Mouse (Mus musculus) embryonic facial prominence, embryonic 15.5 days (tissue): Measurements from ENCODE around the gene Nav3. TPM values are rescaled to one million over a fixed set of nuclear protein-coding genes. Genes with fewer than 3 reads are reported as not detected.

Source experiments
- ATAC-seq: fragments of 200-750 bp; cut with Nextera tagmentation; 2 replicates; pipeline ENCODE4 v1.8.0; 2017; ENCODE audit warnings: low read depth, moderate TSS enrichment; ENCODE audit not compliant: insufficient number of reproducible peaks, low FRiP score, low TSS enrichment
- H3K27ac ChIP-seq: fragments of 300-500 bp; sonication (generic); replicated peaks from 2 replicates; pipeline ENCODE4 v1.5.1; 2015; ENCODE audit warnings: mild to moderate bottlenecking, inconsistent platforms
- H3K27me3 ChIP-seq: fragments of 300-500 bp; sonication (generic); 2 replicates; pipeline ENCODE4 v1.6.1; 2015; ENCODE audit warnings: inconsistent platforms
- H3K36me3 ChIP-seq: fragments of 300-500 bp; sonication (generic); 2 replicates; pipeline ENCODE4 v1.6.1; 2015; ENCODE audit warnings: mild to moderate bottlenecking, inconsistent platforms
- H3K4me1 ChIP-seq: fragments of 300-500 bp; sonication (generic); 2 replicates; pipeline ENCODE4 v1.6.1; 2015; ENCODE audit warnings: inconsistent platforms
- H3K4me2 ChIP-seq: fragments of 300-500 bp; sonication (generic); replicated peaks from 2 replicates; pipeline ENCODE4 v1.6.1; 2015; ENCODE audit warnings: mild to moderate bottlenecking, inconsistent platforms
- H3K4me3 ChIP-seq: fragments of 300-500 bp; sonication (generic); replicated peaks from 2 replicates; pipeline ENCODE4 v1.5.1; 2015; ENCODE audit warnings: mild to moderate bottlenecking, inconsistent platforms
- H3K9ac ChIP-seq: fragments of 300-500 bp; sonication (generic); 2 replicates; pipeline ENCODE4 v1.6.1; 2015; ENCODE audit warnings: inconsistent platforms
- H3K9me3 ChIP-seq: fragments of 300-500 bp; sonication (generic); replicated peaks from 2 replicates; pipeline ENCODE4 v1.6.1; 2016; ENCODE audit warnings: inconsistent platforms
- WGBS: fragments of 180-500 bp; shearing (Covaris S2); methylation state at CpG from one replicate; pipeline ENCODE4 v1.1.7; 2015; 5-methylcytosine and 5-hydroxymethylcytosine counted together
- polyA plus RNA-seq: library from polyadenylated mRNA; unstranded; fragments of >200 nt; fragmentation: Nextera tagmentation; extraction: Ambion mirVana; gene quantifications from 2 replicates; pipeline ENCODE4 v1.2.1, GENCODE M21; 2015

Gene Nav3
- polyA plus RNA-seq, 1 experiment from 2014 or later: 5.6 TPM

- Histone ChIP-seq H3K4me2 (no peak overlapping the region), H3K9me3 (no peaks in the 10 kb centered on the region), H3K27me3 (no peaks in the 10 kb centered on the region), H3K36me3 (no peaks in the 10 kb centered on the region), H3K4me3 (no peak overlapping the region), H3K4me1 (no peaks in the 10 kb centered on the region), H3K27ac (no peak overlapping the region), H3K9ac (no peak overlapping the region)
- ATAC-seq: no peak
These were observed 580.6 kb downstream of the Nav3 start for GRCm38 (mm10) chr10:109875312-109875830.

GRCm38 (mm10) chr10:109874652-109875311, 581.2 kb downstream of the Nav3 start:
- H3K9ac ChIP-seq: no peak overlapping the region
- no peak overlapping the region; the same call in 1 of the 2 replicates for H3K27ac ChIP-seq
- 22% methylated on average over 5 of the region's 5 CpGs for WGBS
- H3K4me1 ChIP-seq: no peaks in the 10 kb centered on the region
- H3K36me3 ChIP-seq: no peaks in the 10 kb centered on the region
- H3K9me3 ChIP-seq: no peaks in the 10 kb centered on the region
- no peak overlapping the region for H3K4me3 ChIP-seq
- no peak overlapping the region for H3K4me2 ChIP-seq
- H3K27me3 ChIP-seq: no peaks in the 10 kb centered on the region
- no peak for ATAC-seq

- Histone ChIP-seq H3K9ac (no peak overlapping the region), H3K9me3 (no peaks in the 10 kb centered on the region), H3K27me3 (no peaks in the 10 kb centered on the region), H3K4me3 (no peak overlapping the region), H3K36me3 (no peaks in the 10 kb centered on the region), H3K4me2 (no peak overlapping the region), H3K27ac (no peak overlapping the region), H3K4me1 (no peaks in the 10 kb centered on the region)
- 74% methylated on average over 2 of the region's 2 CpGs for WGBS
- no peak for ATAC-seq
These were observed 589.9 kb downstream of the Nav3 start for GRCm38 (mm10) chr10:109866063-109866462.

- 26% methylated on average over 1 of the region's 2 CpGs for WGBS
- Histone ChIP-seq H3K4me3 (no peak overlapping the region), H3K9ac (no peak overlapping the region), H3K9me3 (no peaks in the 10 kb centered on the region), H3K27me3 (no peaks in the 10 kb centered on the region), H3K36me3 (no peaks in the 10 kb centered on the region), H3K27ac (no peak overlapping the region), H3K4me2 (no peak overlapping the region), H3K4me1 (no peaks in the 10 kb centered on the region)
- no peak for ATAC-seq
These were observed 590.6 kb downstream of the Nav3 start for GRCm38 (mm10) chr10:109865391-109865790.

- no peak overlapping the region for H3K9ac ChIP-seq
- H3K27ac ChIP-seq: no peak overlapping the region
- H3K27me3 ChIP-seq: no peaks in the 10 kb centered on the region
- no peaks in the 10 kb centered on the region for H3K36me3 ChIP-seq
- WGBS: 12% methylated on average over 4 of the region's 4 CpGs
- H3K9me3 ChIP-seq: no peaks in the 10 kb centered on the region
- no peak overlapping the region for H3K4me3 ChIP-seq
- ATAC-seq: no peak
- H3K4me1 ChIP-seq: no peaks in the 10 kb centered on the region
- H3K4me2 ChIP-seq: no peak overlapping the region
These were observed 591.3 kb downstream of the Nav3 start for GRCm38 (mm10) chr10:109864708-109865107.

GRCm38 (mm10) chr10:109861275-109861674, 594.7 kb downstream of the Nav3 start:
- no peak for ATAC-seq
- 51% methylated on average over 2 of the region's 2 CpGs for WGBS
- no peaks in the 10 kb centered on the region for H3K36me3 ChIP-seq

GRCm38 (mm10) chr10:109858568-109858967, 597.4 kb downstream of the Nav3 start:
- Histone ChIP-seq H3K9me3 (no peaks in the 10 kb centered on the region), H3K4me2 (no peak overlapping the region), H3K27ac (no peak overlapping the region), H3K36me3 (no peaks in the 10 kb centered on the region), H3K9ac (no peak overlapping the region), H3K4me3 (no peak overlapping the region), H3K4me1 (no peaks in the 10 kb centered on the region), H3K27me3 (no peaks in the 10 kb centered on the region)
- ATAC-seq: no peak
- WGBS: 88% methylated on average over 2 of the region's 2 CpGs

More at GRCm38 (mm10) chr10:109861275-109861674, 594.7 kb downstream of the Nav3 start:
- H3K9me3 ChIP-seq: no peaks in the 10 kb centered on the region
- no peak overlapping the region for H3K27ac ChIP-seq
- no peak overlapping the region for H3K4me2 ChIP-seq
- H3K9ac ChIP-seq: no peak overlapping the region
- H3K4me3 ChIP-seq: no peak overlapping the region
- H3K4me1 ChIP-seq: no peaks in the 10 kb centered on the region
- H3K27me3 ChIP-seq: no peaks in the 10 kb centered on the region

- WGBS: 42% methylated on average over 7 of the region's 7 CpGs
- no peak overlapping the region for H3K4me3 ChIP-seq
- H3K9me3 ChIP-seq: no peaks in the 10 kb centered on the region
- H3K4me2 ChIP-seq: no peak overlapping the region
- no peaks in the 10 kb centered on the region for H3K36me3 ChIP-seq
- no peaks in the 10 kb centered on the region for H3K4me1 ChIP-seq
- H3K27me3 ChIP-seq: no peaks in the 10 kb centered on the region
- no peak for ATAC-seq
- no peak overlapping the region for H3K9ac ChIP-seq
- H3K27ac ChIP-seq: no peak overlapping the region
These were observed 603.6 kb downstream of the Nav3 start for GRCm38 (mm10) chr10:109852392-109852791.

GRCm38 (mm10) chr10:109847631-109848030, 608.4 kb downstream of the Nav3 start:
- H3K9me3 ChIP-seq: no peaks in the 10 kb centered on the region
- H3K27ac ChIP-seq: no peak overlapping the region
- no peak overlapping the region for H3K4me3 ChIP-seq

GRCm38 (mm10) chr10:109843661-109844060, 612.3 kb downstream of the Nav3 start:
- Histone ChIP-seq H3K27ac (no peak overlapping the region), H3K27me3 (no peaks in the 10 kb centered on the region), H3K9ac (no peak overlapping the region), H3K36me3 (no peaks in the 10 kb centered on the region), H3K4me3 (no peak overlapping the region), H3K4me2 (no peak overlapping the region), H3K9me3 (no peaks in the 10 kb centered on the region), H3K4me1 (no peaks in the 10 kb centered on the region)
- 55% methylated on average over 4 of the region's 4 CpGs for WGBS
- ATAC-seq: no peak

More at GRCm38 (mm10) chr10:109847631-109848030, 608.4 kb downstream of the Nav3 start:
- H3K36me3 ChIP-seq: no peaks in the 10 kb centered on the region
- WGBS: 79% methylated on average over 4 of the region's 4 CpGs
- ATAC-seq: no peak
- H3K4me1 ChIP-seq: no peaks in the 10 kb centered on the region
- no peak overlapping the region for H3K9ac ChIP-seq
- no peaks in the 10 kb centered on the region for H3K27me3 ChIP-seq
- no peak overlapping the region for H3K4me2 ChIP-seq

GRCm38 (mm10) chr10:109832768-109833291, 623.2 kb downstream of the Nav3 start:
- Histone ChIP-seq H3K4me3 (peak overlapping the region; percentile 17), H3K9me3 (no peaks in the 10 kb centered on the region), H3K4me1 (peaks cover 6% of the 10 kb centered on the region; the same call in 1 of the 2 replicates), H3K9ac (no peak overlapping the region), H3K4me2 (peak overlapping the region; percentile 45), H3K27me3 (peaks cover 3% of the 10 kb centered on the region; the same call in 1 of the 2 replicates), H3K27ac (no peak overlapping the region), H3K36me3 (no peaks in the 10 kb centered on the region)
- 28% methylated on average over 18 of the region's 18 CpGs for WGBS
- no peak for ATAC-seq
